Mouse (Mus musculus): ENCODE measurements around the gene 3110082I17Rik. TPM values are rescaled to one million over a fixed set of nuclear protein-coding genes. Genes with fewer than 3 reads are reported as not detected.
A peak's percentile ranks its signal among the peaks of the same experiment; 100 is the strongest.
"Not testable (repeated sequence)": the region's sequence is repeated elsewhere in the genome, so short reads cannot be mapped to it uniquely, and the experiment has no call there.

3110082I17Rik gene
- total RNA-seq, 1 experiment from 2014 or later: 15.0 TPM

DNA sequence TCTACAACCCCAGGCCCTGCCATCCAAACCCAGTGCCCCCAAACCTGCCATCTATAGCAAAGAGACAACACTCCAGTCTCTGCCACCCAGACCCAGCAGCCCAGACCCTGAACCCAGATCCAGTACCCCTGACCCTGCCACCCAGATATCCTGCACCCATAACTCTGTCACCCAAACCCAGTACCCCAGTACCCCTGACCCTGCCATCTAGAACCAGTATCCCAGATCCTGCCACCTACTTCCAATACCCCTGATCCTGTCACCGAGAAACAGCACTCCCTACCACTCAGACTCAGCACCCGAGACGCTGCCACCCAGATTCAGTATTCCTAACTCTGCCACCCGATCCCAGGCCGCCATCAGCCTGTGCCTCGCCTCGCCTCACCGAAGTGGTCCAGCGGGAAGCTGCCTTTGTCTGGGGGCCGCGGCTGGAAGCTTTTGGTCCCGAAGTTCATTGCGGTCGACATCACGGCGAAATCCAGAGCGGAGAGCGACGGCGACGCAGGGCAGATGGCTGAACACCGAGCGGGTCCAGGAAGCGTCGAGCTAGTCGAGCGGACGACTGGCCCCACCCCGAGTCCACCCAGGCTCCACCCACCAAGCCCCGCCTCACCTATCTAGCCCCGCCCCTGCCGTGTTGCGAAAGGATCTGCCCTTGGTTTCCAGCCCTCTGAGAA, 115.5 kb downstream of the 3110082I17Rik start:
- peak; percentile 96 for ATAC-seq (ENCODE audit: extremely low read depth, insufficient number of reproducible peaks, low FRiP score, poor library complexity, severe bottlenecking)

DNA sequence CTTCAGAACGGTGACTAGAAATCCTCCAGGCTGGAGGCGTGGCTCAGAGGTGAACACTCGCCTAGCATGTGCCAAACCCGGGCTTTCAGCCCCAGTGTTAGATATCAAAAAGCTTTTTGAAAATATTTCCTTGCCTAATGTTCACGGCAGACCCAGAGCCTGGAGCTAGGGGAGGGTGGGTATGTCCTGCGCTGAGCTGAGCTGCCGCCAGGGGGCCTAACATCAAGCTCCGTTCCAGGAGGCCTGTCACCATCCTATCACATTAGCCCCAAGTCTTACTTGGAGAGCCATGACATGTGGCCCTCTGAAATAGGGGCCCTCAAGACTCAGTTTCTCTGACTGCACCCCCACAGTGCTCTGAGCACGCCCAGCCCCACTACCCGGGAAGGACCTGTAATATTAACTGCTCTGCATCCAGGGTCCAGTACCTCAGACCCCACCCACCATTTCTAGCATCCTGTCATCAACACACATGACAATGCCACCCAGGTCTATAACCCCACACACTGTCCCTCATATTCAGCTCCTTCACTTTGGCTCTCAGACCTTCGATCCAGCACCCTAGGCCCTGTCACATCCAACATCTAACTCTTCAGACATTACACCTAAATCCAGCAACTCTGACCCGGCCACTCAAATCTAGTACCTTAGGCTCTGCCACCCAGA, 116.2 kb downstream of the 3110082I17Rik start:
- peak; percentile 73 for ATAC-seq (ENCODE audit: extremely low read depth, insufficient number of reproducible peaks, low FRiP score, poor library complexity, severe bottlenecking)

- ATAC-seq (ENCODE audit: extremely low read depth, insufficient number of reproducible peaks, low FRiP score, poor library complexity, severe bottlenecking): no peak
Observed at GRCm38 (mm10) chr5:139338891-139339290, 121.4 kb downstream of the 3110082I17Rik start.

- no peak for ATAC-seq (ENCODE audit: extremely low read depth, insufficient number of reproducible peaks, low FRiP score, poor library complexity, severe bottlenecking)
Observed at GRCm38 (mm10) chr5:139338403-139338802, 121.9 kb downstream of the 3110082I17Rik start.

GRCm38 (mm10) chr5:139337826-139338370, 122.4 kb downstream of the 3110082I17Rik start:
- no peak for ATAC-seq (ENCODE audit: extremely low read depth, insufficient number of reproducible peaks, low FRiP score, poor library complexity, severe bottlenecking)

DNA sequence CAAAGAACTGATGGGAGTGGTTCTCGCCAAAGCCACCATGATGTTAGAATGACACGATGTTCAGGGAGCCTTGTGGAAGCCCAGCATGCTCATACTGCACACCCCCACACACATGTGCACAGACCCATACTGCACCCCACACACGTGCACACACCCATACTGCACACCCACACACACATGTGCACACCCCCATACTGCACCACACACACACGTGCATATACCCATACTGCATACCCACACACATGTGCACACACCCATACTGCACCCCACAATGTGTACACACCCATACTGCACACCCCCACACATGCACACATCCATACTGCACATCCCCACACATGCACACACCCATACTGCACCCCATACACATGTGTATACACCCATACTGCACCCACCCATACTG, 124.7 kb downstream of the 3110082I17Rik start:
- ATAC-seq (ENCODE audit: extremely low read depth, insufficient number of reproducible peaks, low FRiP score, poor library complexity, severe bottlenecking): no peak

GRCm38 (mm10) chr5:139334394-139334793, 125.9 kb downstream of the 3110082I17Rik start:
- not testable (repeated sequence) for ATAC-seq (ENCODE audit: extremely low read depth, insufficient number of reproducible peaks, low FRiP score, poor library complexity, severe bottlenecking)

- ATAC-seq (ENCODE audit: extremely low read depth, insufficient number of reproducible peaks, low FRiP score, poor library complexity, severe bottlenecking): no peak
Observed at GRCm38 (mm10) chr5:139333301-139334013, 126.9 kb downstream of the 3110082I17Rik start.

DNA sequence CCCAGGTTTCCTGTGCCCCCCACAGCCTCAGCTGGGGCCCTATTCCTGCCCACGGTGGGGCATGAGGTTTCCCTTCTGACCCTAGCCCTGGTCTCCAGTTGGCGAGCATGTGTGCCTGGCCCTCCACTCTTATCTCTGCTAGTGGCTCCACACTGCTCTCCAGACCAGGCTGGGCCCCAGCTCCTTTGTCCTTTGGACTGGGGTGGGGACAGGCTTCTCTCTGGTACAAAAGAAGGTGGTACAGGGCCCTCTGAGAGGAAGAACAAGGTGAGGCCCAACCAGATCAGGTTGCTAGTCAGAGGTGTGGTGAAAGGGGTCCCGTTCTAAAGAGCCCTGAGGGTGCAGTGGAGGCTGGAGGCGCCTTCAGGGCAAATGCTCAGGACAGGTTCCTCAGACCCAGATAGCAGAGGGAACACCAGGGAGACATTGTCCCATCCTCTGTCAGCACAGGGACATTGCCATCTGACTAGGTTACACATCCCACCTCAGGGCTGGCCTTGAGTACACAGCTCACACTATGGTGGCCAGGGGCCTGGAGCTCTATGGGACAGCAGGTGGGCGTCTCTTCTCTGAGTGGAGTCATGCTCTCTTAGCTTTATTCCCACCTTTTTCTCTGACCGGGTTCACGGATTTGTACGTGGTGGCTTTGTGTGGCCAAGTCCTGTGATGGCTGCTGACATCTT, 127.6 kb downstream of the 3110082I17Rik start:
- no peak for ATAC-seq (ENCODE audit: extremely low read depth, insufficient number of reproducible peaks, low FRiP score, poor library complexity, severe bottlenecking)

DNA sequence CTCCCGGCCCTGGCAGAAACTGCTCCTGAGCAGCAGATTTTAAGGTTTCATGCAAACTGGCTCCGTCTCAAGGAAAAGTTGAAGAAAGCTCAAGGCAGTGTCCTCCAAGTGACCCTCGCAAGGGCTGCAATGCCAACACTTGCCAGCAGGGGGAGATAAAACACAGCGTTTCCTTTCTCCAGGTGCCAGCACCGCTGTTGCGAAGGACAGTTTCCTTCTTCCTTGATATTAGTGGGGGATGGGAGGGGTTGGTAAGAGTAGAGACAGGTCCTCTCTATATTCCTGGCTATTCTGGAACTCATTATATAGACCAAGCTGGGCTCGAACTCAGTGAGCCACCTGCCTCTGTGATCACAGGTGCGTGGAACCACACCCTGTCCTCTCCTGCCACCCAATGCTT, 128.6 kb downstream of the 3110082I17Rik start:
- peak; percentile 63; the same call in 1 of the 2 replicates for ATAC-seq (ENCODE audit: extremely low read depth, insufficient number of reproducible peaks, low FRiP score, poor library complexity, severe bottlenecking)

DNA sequence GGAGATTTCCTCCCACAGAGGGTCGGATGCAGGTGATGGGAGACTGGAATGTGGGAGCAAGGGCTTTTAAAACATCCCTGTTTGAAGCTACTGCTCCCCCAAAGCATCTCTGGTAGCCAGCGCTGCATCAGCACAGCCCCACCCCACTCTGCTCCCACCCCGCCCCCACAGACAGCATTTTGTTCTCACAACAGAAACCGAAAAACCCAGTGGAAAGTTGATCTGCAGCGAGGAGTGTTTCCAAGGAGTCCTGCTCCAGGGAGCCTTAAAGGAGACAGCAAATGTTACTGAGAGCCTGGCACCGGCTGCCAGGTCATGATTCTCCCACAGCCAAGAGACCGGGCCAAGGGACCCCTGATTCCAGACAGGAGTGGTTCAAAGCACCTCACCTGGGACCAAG, 129.6 kb downstream of the 3110082I17Rik start:
- ATAC-seq (ENCODE audit: extremely low read depth, insufficient number of reproducible peaks, low FRiP score, poor library complexity, severe bottlenecking): no peak

GRCm38 (mm10) chr5:139327634-139328020, 132.7 kb downstream of the 3110082I17Rik start:
- ATAC-seq (ENCODE audit: extremely low read depth, insufficient number of reproducible peaks, low FRiP score, poor library complexity, severe bottlenecking): no peak

DNA sequence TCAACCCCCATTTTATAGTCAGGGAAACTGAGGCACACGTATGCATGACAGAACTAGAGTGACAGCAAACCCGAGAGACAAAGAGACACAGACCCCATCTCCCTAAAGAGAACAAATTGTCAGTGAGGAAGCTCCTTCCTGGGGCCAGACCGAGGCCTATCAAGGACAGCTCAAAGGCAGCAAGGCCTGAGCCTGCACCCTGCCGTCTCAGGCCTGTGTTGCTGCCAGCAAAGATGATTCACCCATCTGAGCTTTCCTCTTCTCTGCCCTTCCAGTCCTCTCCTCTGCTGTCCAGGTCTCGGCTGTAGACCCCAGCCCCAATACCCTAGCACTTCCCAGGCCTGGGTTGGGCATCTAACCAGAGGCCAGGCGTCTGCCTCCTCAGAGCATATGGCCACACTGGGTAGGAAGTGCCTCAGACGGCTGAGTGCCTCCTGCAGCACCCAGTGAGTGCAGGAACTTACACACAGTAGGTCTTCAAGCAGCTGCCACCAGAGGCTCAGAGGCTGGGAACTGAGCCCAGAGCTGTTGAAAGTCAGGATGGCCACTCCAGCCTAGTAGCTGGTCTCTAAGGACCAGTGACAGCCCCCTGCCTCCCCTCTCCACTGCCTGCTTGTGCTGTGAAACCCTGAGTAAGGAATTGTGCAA, 133.2 kb downstream of the 3110082I17Rik start:
- ATAC-seq (ENCODE audit: extremely low read depth, insufficient number of reproducible peaks, low FRiP score, poor library complexity, severe bottlenecking): no peak

GRCm38 (mm10) chr5:139326111-139326696, 134.1 kb downstream of the 3110082I17Rik start:
- ATAC-seq (ENCODE audit: extremely low read depth, insufficient number of reproducible peaks, low FRiP score, poor library complexity, severe bottlenecking): no peak

DNA sequence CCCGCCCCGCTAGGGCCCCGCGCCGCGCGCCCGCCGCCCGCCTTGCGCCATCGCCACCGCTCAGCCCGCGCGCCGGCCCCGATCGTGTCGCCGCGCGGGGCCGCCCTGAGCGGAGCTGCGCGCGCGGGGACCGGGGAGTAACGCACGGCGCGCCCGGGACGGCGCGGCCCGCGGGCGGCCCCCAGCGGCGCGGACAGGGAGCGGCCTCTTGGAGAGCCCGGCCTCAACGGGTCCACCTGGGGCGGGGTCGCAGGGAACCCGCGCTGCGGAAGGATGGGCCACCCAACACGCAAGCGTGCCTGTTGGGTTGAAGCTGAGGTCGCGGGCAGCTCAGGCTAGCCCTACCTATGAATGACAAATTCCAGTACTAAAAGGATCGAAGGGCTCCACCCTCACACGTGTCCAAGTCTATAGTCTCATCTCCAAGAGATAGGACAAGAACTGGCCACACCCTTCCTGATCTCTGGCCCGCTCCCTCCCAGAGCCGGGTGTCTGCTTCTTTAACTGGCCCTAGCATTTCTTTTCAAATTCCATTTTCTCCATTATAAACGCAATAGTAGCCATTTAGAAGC, 134.8 kb downstream of the 3110082I17Rik start, which contains the start of gene Adap1:
TSS of gene Adap1 (minus strand) at position 228 of the 572 bp plus-strand sequence.
- ATAC-seq (ENCODE audit: extremely low read depth, insufficient number of reproducible peaks, low FRiP score, poor library complexity, severe bottlenecking): peak; percentile 28

DNA sequence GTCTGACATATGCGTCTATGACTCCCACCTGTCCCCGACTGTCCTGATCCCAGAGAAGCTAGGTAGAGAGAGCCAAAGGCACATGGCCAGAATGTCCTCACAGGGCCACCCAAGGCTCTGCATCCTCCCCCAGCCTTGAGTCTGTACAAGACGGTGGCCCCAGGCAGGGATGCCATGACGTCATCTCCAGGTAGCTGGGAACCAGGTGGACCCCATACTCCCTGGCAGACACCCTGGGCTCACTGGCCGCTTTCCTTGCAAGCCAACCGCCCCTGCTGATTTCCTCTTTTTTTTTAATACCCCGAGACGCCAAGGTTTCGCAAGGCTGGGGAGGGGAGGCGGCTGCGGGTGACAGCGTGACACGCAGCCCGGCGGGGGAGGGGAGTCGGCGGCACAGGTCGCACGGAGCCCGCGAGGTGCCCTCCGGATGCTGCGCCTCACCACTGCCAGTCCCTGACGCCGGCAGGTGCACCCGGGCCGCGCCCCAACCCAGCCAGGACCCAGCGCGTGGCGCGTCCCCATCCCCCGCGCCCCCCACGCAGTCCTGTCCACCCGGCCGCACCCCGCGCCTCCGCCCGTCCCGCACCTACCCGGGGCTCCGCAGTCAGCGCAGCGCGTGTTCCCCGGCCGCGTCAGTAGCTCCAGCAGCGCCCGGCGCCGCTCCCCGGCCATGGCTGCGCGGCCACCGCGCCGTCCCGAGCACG, 135.5 kb downstream of the 3110082I17Rik start:
- peak; percentile 57 for ATAC-seq (ENCODE audit: extremely low read depth, insufficient number of reproducible peaks, low FRiP score, poor library complexity, severe bottlenecking)

- peak; percentile 20; the same call in 1 of the 2 replicates for ATAC-seq (ENCODE audit: extremely low read depth, insufficient number of reproducible peaks, low FRiP score, poor library complexity, severe bottlenecking)
Observed at GRCm38 (mm10) chr5:139324045-139324491, 136.3 kb downstream of the 3110082I17Rik start.

Measured in neutrophil, adult 5-6 weeks (primary cell).